Comparison of ENCODE assay signal across 8 mouse cellular contexts in genomic region chr14:60592822-60593221, GRCm38 (mm10). TPM values are rescaled to one million over a fixed set of nuclear protein-coding genes. Genes with fewer than 3 reads are reported as not detected.
DNase-seq lines count a peak whose midpoint lies in the region; ATAC-seq and TF ChIP-seq lines count a peak whose summit lies in the region.
"Had no signal": no experiment of that assay in that cellular context is flagged by ENCODE, and none has a peak within 500 bp of the region (broad histone marks: within the 10 kb centered on the region; RNA-seq: fewer than 3 reads in every experiment).

No protein-coding gene starts in this region.

- peak; percentile 33 for DNase-seq in midbrain, postnatal 0 days (ENCODE audit: low spot score)
- peak; percentile 52 for DNase-seq in brain, embryonic 14.5 days (ENCODE audit: low read depth)
- DNase-seq in induced T-regulatory cell, adult 2 months (ENCODE audit: low read depth), result peak; percentile 46
- DNase-seq in lung, postnatal 0 days (ENCODE audit: low spot score), result peak; percentile 78
- DNase-seq in embryo, embryonic 10 days (ENCODE audit: low spot score), result no peak
- no peak for DNase-seq in cerebellum, postnatal 36 days

- H3K4me3 ChIP-seq in midbrain, postnatal 0 days (ENCODE audit: low read depth, low read length), result no peak overlapping the region
- no peak overlapping the region for H3K4me3 ChIP-seq in midbrain, embryonic 16.5 days (ENCODE audit: low read depth, low read length)
- no peak overlapping the region for H3K4me3 ChIP-seq in lung, postnatal 0 days (ENCODE audit: low read depth, low read length)

- no peaks in the 10 kb centered on the region for H3K27me3 ChIP-seq in midbrain, postnatal 0 days (ENCODE audit: insufficient read depth, low read length)
- no peaks in the 10 kb centered on the region for H3K27me3 ChIP-seq in midbrain, embryonic 16.5 days (ENCODE audit: control insufficient read depth, insufficient read depth, low read depth, low read length)
- no peaks in the 10 kb centered on the region for H3K27me3 ChIP-seq in lung, postnatal 0 days (replicated peaks; ENCODE audit: insufficient read depth, low read length)

- H3K36me3 ChIP-seq in midbrain, postnatal 0 days (ENCODE audit: insufficient read depth, low read length), result no peaks in the 10 kb centered on the region
- H3K36me3 ChIP-seq in midbrain, embryonic 16.5 days (ENCODE audit: control insufficient read depth, insufficient read depth, low read length), result no peaks in the 10 kb centered on the region
- H3K36me3 ChIP-seq in lung, postnatal 0 days (ENCODE audit: insufficient read depth, low read length), result no peaks in the 10 kb centered on the region

- TF ChIP-seq CTCF in midbrain, postnatal 0 days (IDR thresholded peaks at IDR 0.05), result no peak
- no peak for TF ChIP-seq CTCF in brain, embryonic 14.5 days (IDR thresholded peaks at IDR 0.05; ENCODE audit: borderline replicate concordance, extremely low read depth, insufficient read depth, insufficient read length)
- TF ChIP-seq CTCF in lung, postnatal 0 days (IDR thresholded peaks at IDR 0.05), result no peak

- TF ChIP-seq POLR2A in brain, embryonic 14.5 days (IDR thresholded peaks at IDR 0.05; ENCODE audit: borderline replicate concordance, extremely low read depth, insufficient read depth, insufficient read length, poor library complexity, severe bottlenecking), result no peak

- H3K4me2 ChIP-seq in midbrain, postnatal 0 days (ENCODE audit: low read depth, low read length, poor library complexity, severe bottlenecking), result no peak overlapping the region
- no peak overlapping the region for H3K4me2 ChIP-seq in midbrain, embryonic 16.5 days (ENCODE audit: low read length)
- peak overlapping the region; percentile 6 for H3K4me2 ChIP-seq in lung, postnatal 0 days (replicated peaks; ENCODE audit: low read depth, low read length)

- ATAC-seq in midbrain, postnatal 0 days (ENCODE audit: low FRiP score), result no peak
- ATAC-seq in midbrain, embryonic 16.5 days, result no peak
- peak; percentile 77 for ATAC-seq in lung, postnatal 0 days

- peak; percentile 17; the same call in 1 of the 2 replicates for TF ChIP-seq EP300 in lung, postnatal 0 days (IDR thresholded peaks at IDR 0.05)

- WGBS in midbrain, postnatal 0 days, result 63% methylated on average over 7 of the region's 7 CpGs
- WGBS in midbrain, embryonic 16.5 days, result 63% methylated on average over 7 of the region's 7 CpGs
- WGBS in lung, postnatal 0 days, result 9% methylated on average over 7 of the region's 7 CpGs

- H3K4me1 ChIP-seq in midbrain, postnatal 0 days (ENCODE audit: insufficient read depth, low read length), result no peaks in the 10 kb centered on the region; the same call in 1 of the 2 replicates
- peaks cover 3% of the 10 kb centered on the region; the same call in 1 of the 2 replicates for H3K4me1 ChIP-seq in midbrain, embryonic 16.5 days (ENCODE audit: control insufficient read depth, insufficient read depth, low read length)
- H3K4me1 ChIP-seq in lung, postnatal 0 days (ENCODE audit: insufficient read depth, low read depth, low read length), result peaks cover 25% of the 10 kb centered on the region; the same call in 1 of the 2 replicates

- no peaks in the 10 kb centered on the region for H3K9me3 ChIP-seq in midbrain, postnatal 0 days (ENCODE audit: low read length)
- no peaks in the 10 kb centered on the region for H3K9me3 ChIP-seq in midbrain, embryonic 16.5 days (replicated peaks; ENCODE audit: control insufficient read depth, low read length, poor library complexity, severe bottlenecking)
- H3K9me3 ChIP-seq in lung, postnatal 0 days (ENCODE audit: low read length), result no peaks in the 10 kb centered on the region

- no peak overlapping the region for H3K27ac ChIP-seq in midbrain, postnatal 0 days (ENCODE audit: low read depth, low read length)
- no peak overlapping the region for H3K27ac ChIP-seq in midbrain, embryonic 16.5 days (ENCODE audit: low read length)
- peak overlapping the region; percentile 8; the same call in 1 of the 2 replicates for H3K27ac ChIP-seq in lung, postnatal 0 days (ENCODE audit: low read length)
- H3K27ac ChIP-seq: macrophage had no signal

- H3K9ac ChIP-seq in midbrain, postnatal 0 days (replicated peaks; ENCODE audit: low read length, poor library complexity, severe bottlenecking), result no peak overlapping the region
- no peak overlapping the region for H3K9ac ChIP-seq in midbrain, embryonic 16.5 days (ENCODE audit: low read depth, low read length)
- no peak overlapping the region for H3K9ac ChIP-seq in lung, postnatal 0 days (replicated peaks; ENCODE audit: low read depth)

RNA-seq across cellular contexts. Expression of gene Spata13, which starts 41.0 kb away (rescaled TPM):
- 28.0 and 33.0 TPM in 2 replicates for total RNA-seq in midbrain, postnatal 0 days (2014; rRNA removed)
- polyA plus RNA-seq in midbrain, postnatal 0 days (2015; fragmentation: Nextera tagmentation; extraction: Ambion mirVana), result 9.0 and 12.4 TPM in 2 replicates
- polyA plus RNA-seq in midbrain, embryonic 16.5 days (2015; fragmentation: Nextera tagmentation; extraction: Ambion mirVana), result 18.4 and 24.0 TPM in 2 replicates
- polyA plus RNA-seq in brain, embryonic 14.5 days (2012; rRNA removed), result 17.0 and 22.1 TPM in 2 replicates
- 11.7 and 15.5 TPM in 2 replicates for polyA plus RNA-seq in lung, postnatal 0 days (2015; fragmentation: Nextera tagmentation; extraction: Ambion mirVana)

Comparison
In these comparisons a context has a peak if more than half of its experiments do, and no peak if none do; other contexts are left out.
1. DNase-seq: peak in midbrain, postnatal 0 days (single experiment), brain, embryonic 14.5 days (single experiment), induced T-regulatory cell, adult 2 months (single experiment) and lung, postnatal 0 days (single experiment); none in embryo, embryonic 10 days (single experiment) and cerebellum, postnatal 36 days (0 of 2).